Comparison of ENCODE assay signal across 33 mouse cellular contexts in genomic region chr7:140897863-140898262, GRCm38 (mm10). TPM values are rescaled to one million over a fixed set of nuclear protein-coding genes. Genes with fewer than 3 reads are reported as not detected.
"Had no signal": no experiment of that assay in that cellular context is flagged by ENCODE, and none has a peak within 500 bp of the region (broad histone marks: within the 10 kb centered on the region; RNA-seq: fewer than 3 reads in every experiment).

No protein-coding gene starts in this region.

- H3K27ac ChIP-seq: heart, embryonic 10.5 days; hindbrain, embryonic 10.5 days; hindbrain, embryonic 12.5 days; hindbrain, embryonic 14.5 days; kidney, embryonic 15.5 days; kidney, postnatal 0 days; limb, embryonic 13.5 days; limb, embryonic 15.5 days; liver, embryonic 12.5 days; liver, embryonic 14.5 days had no signal

- H3K9me3 ChIP-seq: heart, embryonic 10.5 days; heart, embryonic 12.5 days; hindbrain, embryonic 10.5 days; hindbrain, embryonic 12.5 days; kidney, embryonic 15.5 days; limb, embryonic 13.5 days; limb, embryonic 15.5 days; liver, embryonic 12.5 days had no signal

- H3K4me1 ChIP-seq: hindbrain, embryonic 12.5 days; liver, embryonic 12.5 days had no signal

- H3K27me3 ChIP-seq: heart, embryonic 12.5 days; hindbrain, embryonic 12.5 days; kidney, embryonic 15.5 days; limb, embryonic 13.5 days; limb, embryonic 15.5 days; liver, embryonic 12.5 days had no signal

- H3K9ac ChIP-seq: heart, embryonic 12.5 days; hindbrain, embryonic 12.5 days; hindbrain, embryonic 14.5 days; kidney, embryonic 15.5 days; limb, embryonic 13.5 days; limb, embryonic 15.5 days; liver, embryonic 12.5 days; liver, embryonic 14.5 days had no signal

- H3K4me3 ChIP-seq: heart, embryonic 10.5 days; heart, embryonic 12.5 days; hindbrain, embryonic 10.5 days; hindbrain, embryonic 12.5 days; kidney, embryonic 15.5 days; limb, embryonic 13.5 days; limb, embryonic 15.5 days; liver, embryonic 12.5 days had no signal

- H3K4me2 ChIP-seq: heart, embryonic 12.5 days; hindbrain, embryonic 12.5 days; hindbrain, embryonic 14.5 days; kidney, embryonic 15.5 days; limb, embryonic 13.5 days; limb, embryonic 15.5 days; liver, embryonic 12.5 days had no signal

- ATAC-seq: hindbrain, embryonic 16.5 days; inflammation-experienced regulatory T-cells, adult 6 months; intestine, embryonic 16.5 days; liver, embryonic 12.5 days had no signal

- DNase-seq: gastrocnemius, postnatal 25 days; heart, adult 18-20 months; heart, postnatal 10 days; heart, postnatal 4 days; kidney, adult 11 months; kidney, adult 2 months; kidney, adult 9 months; kidney, postnatal 14 days; kidney, postnatal 36 days; layer of hippocampus, adult 9-11 months; layer of hippocampus, postnatal 36 days; left cerebral cortex, postnatal 4 days had no signal

RNA-seq across cellular contexts. Expression of gene Cox8b, which starts 2.4 kb away (rescaled TPM):
- total RNA-seq: granulocyte monocyte progenitor cell, adult 5-6 weeks; left cerebral cortex, postnatal 10 days; left cerebral cortex, postnatal 4 days had no signal
- polyA plus RNA-seq: hindbrain, embryonic 10.5 days; hindbrain, embryonic 12.5 days; hindbrain, embryonic 14.5 days; hindbrain, embryonic 16.5 days; inflammation-experienced regulatory T-cells, adult 6 months; liver, adult 2 months; liver, embryonic 12.5 days; liver, embryonic 14.5 days had no signal

RNA-seq across cellular contexts. Expression of gene Nlrp6, which starts 22.8 kb away (rescaled TPM):
- total RNA-seq: gastrocnemius, postnatal 25 days; granulocyte monocyte progenitor cell, adult 5-6 weeks; heart, adult 18-20 months; heart, adult 8-10 months; heart, postnatal 10 days; heart, postnatal 25 days; heart, postnatal 4 days had no signal
- polyA plus RNA-seq: heart, embryonic 14.5 days; hindbrain, embryonic 10.5 days; inflammation-experienced regulatory T-cells, adult 6 months; limb, embryonic 11.5 days had no signal
